Mouse (Mus musculus): ENCODE results near the gene Gja4. TPM values are rescaled to one million over a fixed set of nuclear protein-coding genes. Genes with fewer than 3 reads are reported as not detected.

Gene Gja4
- total and polyA plus RNA-seq, 2 experiments from 2014 or later, result 21.9 to 24.8 TPM

DNA sequence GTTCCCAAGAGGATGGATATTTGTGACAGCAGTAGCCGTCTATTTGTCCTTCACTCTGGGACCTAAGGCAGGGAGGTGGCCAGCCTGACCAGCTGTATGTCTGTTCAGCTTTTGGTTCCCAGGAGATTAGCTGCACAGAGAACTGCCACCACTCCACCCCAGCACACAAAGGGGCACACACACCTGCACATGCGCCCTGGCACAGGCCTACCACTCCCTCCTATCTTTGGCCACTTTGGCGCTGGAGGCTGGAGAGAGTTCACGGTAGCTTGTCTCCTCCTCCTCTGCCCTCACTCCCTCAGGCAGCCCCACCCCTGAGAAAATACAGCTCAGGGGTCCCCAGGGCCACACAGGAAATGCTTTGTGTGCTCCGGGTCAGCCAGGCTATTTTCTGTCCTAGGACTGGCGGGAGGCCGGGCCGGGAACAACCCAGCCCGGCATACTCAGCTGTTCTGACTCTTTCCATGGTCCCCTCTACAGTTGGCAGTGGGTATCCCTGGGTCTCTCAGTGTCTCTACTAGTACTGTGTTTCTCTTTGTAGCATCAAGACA, 35.3 kb downstream of the Gja4 start:
- H3K9me3 ChIP-seq (ENCODE audit: low read length), result no peaks in the 10 kb centered on the region
- 65% methylated on average over 9 of the region's 9 CpGs for WGBS
- no peaks in the 10 kb centered on the region for H3K36me3 ChIP-seq (ENCODE audit: insufficient read depth, low read length)
- H3K4me1 ChIP-seq (ENCODE audit: insufficient read depth, low read length), result no peaks in the 10 kb centered on the region
- H3K4me2 ChIP-seq (ENCODE audit: low read depth, low read length, poor library complexity, severe bottlenecking), result no peak overlapping the region
- no peak overlapping the region for H3K9ac ChIP-seq (replicated peaks; ENCODE audit: low read length, poor library complexity, severe bottlenecking)
- no peaks in the 10 kb centered on the region for H3K27me3 ChIP-seq (ENCODE audit: insufficient read depth, low read length)
- no peak for TF ChIP-seq CTCF (IDR thresholded peaks at IDR 0.05)
- H3K4me3 ChIP-seq (ENCODE audit: low read depth, low read length), result no peak overlapping the region
- ATAC-seq (ENCODE audit: low FRiP score) (no peak), DNase-seq (ENCODE audit: low spot score) (no peak)
- H3K27ac ChIP-seq (ENCODE audit: low read depth, low read length), result no peak overlapping the region

DNA sequence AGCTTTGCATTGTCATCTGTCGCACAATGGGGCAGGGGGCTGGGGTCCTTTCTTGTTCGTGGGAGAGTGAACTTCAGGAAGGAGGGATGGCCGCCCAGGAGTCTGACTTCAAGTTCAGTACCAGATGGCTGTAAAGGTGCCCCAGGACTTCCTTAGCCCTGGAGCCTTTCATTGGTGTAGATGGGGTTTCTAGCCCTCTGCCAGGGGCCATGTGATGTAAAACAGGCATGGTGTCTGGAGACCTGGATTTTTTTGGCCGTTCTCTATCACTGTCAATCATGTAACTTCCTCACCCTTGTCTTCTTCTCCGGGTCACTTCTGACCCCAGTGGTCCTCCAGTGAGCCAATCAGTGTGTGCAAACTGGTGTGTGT, 49.7 kb downstream of the Gja4 start:
- H3K4me3 ChIP-seq (ENCODE audit: low read depth, low read length), result no peak overlapping the region
- no peaks in the 10 kb centered on the region for H3K36me3 ChIP-seq (ENCODE audit: insufficient read depth, low read length)

DNA sequence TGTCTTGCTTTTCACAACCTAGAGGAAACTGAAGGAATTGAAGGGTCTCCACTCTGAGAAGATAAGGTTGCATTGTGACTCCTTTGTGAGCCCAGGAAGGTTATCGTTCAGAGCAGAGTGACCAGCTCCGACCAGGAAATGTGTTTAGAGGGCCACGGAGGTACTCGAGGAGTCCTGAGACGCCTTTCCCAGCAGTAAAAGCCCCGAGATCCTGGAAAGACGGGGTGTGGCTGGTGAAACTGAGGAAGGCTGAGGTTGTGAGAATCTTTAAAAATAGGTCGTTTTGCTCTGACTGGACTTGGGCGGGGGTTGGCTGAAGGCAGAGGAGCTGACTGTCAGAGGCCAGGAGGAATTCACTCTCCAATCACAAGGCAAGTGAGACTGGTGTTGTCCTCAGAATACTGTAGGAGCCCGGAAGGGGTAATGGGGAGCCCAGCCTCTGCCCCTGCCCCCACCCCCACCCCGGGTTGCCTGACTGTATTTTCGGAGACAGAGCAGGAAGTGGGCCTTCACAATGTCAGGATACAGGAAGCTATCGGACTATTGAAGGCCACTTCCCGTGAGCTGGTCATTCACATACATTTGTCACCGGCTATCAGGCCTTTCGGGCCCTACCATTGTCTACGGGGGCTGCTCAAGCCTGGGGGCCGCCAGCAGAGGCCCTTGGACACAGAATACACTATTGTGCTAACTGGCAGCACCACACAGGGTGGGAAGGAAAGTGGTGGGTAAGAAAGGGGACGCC, 50.2 kb downstream of the Gja4 start:
- no peak overlapping the region for H3K4me2 ChIP-seq (ENCODE audit: low read depth, low read length, poor library complexity, severe bottlenecking)
- no peaks in the 10 kb centered on the region for H3K27me3 ChIP-seq (ENCODE audit: insufficient read depth, low read length)
- no peak overlapping the region for H3K9ac ChIP-seq (replicated peaks; ENCODE audit: low read length, poor library complexity, severe bottlenecking)
- H3K36me3 ChIP-seq (ENCODE audit: insufficient read depth, low read length), result no peaks in the 10 kb centered on the region
- TF ChIP-seq CTCF (IDR thresholded peaks at IDR 0.05), result no peak
- H3K4me3 ChIP-seq (ENCODE audit: low read depth, low read length), result no peak overlapping the region
- ATAC-seq (ENCODE audit: low FRiP score), result no peak
- DNase-seq (ENCODE audit: low spot score), result no peak
- no peak overlapping the region for H3K27ac ChIP-seq (ENCODE audit: low read depth, low read length)
- H3K9me3 ChIP-seq (ENCODE audit: low read length), result no peaks in the 10 kb centered on the region
- WGBS, result 64% methylated on average over 19 of the region's 19 CpGs
- H3K4me1 ChIP-seq (ENCODE audit: insufficient read depth, low read length), result no peaks in the 10 kb centered on the region

More for the DNA sequence above, 49.7 kb downstream of the Gja4 start:
- WGBS, result 50% methylated on average over 5 of the region's 5 CpGs
- no peak overlapping the region for H3K4me2 ChIP-seq (ENCODE audit: low read depth, low read length, poor library complexity, severe bottlenecking)
- no peak for DNase-seq (ENCODE audit: low spot score)
- no peak overlapping the region for H3K27ac ChIP-seq (ENCODE audit: low read depth, low read length)
- no peak overlapping the region for H3K9ac ChIP-seq (replicated peaks; ENCODE audit: low read length, poor library complexity, severe bottlenecking)
- TF ChIP-seq CTCF (IDR thresholded peaks at IDR 0.05), result no peak
- H3K4me1 ChIP-seq (ENCODE audit: insufficient read depth, low read length), result no peaks in the 10 kb centered on the region
- ATAC-seq (ENCODE audit: low FRiP score), result no peak
- H3K9me3 ChIP-seq (ENCODE audit: low read length), result no peaks in the 10 kb centered on the region
- H3K27me3 ChIP-seq (ENCODE audit: insufficient read depth, low read length), result no peaks in the 10 kb centered on the region

DNA sequence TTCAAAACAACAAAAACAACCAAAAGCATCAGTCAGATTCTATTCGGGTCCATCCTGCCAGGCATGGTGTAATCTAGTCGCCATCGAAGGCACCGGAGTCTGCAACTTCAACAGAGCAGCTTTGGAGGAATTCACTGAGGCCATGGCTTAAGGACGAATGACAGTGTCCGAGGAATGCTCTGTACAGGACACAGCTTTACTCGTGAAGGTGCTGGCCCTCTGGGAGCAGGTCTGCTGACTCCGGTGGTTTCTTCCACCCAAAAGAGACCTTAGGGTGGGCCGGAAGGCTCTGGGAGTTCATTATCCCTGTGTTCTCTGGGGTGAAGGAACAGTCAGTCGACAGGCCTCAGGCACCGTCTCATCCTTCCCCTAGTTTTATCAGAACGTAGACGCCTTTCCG, 52.2 kb downstream of the Gja4 start:
- H3K9me3 ChIP-seq (ENCODE audit: low read length), result no peaks in the 10 kb centered on the region
- H3K4me1 ChIP-seq (ENCODE audit: insufficient read depth, low read length), result no peaks in the 10 kb centered on the region
- no peak overlapping the region for H3K27ac ChIP-seq (ENCODE audit: low read depth, low read length)
- DNase-seq (ENCODE audit: low spot score) (no peak), ATAC-seq (ENCODE audit: low FRiP score) (no peak)
- no peak overlapping the region for H3K4me2 ChIP-seq (ENCODE audit: low read depth, low read length, poor library complexity, severe bottlenecking)
- no peaks in the 10 kb centered on the region for H3K36me3 ChIP-seq (ENCODE audit: insufficient read depth, low read length)
- no peak overlapping the region for H3K9ac ChIP-seq (replicated peaks; ENCODE audit: low read length, poor library complexity, severe bottlenecking)
- H3K4me3 ChIP-seq (ENCODE audit: low read depth, low read length), result no peak overlapping the region
- 0 out of 2 replicates have a peak, but pooled peaks cover 3% of the 10 kb centered on the region for H3K27me3 ChIP-seq (ENCODE audit: insufficient read depth, low read length)
- 87% methylated on average over 14 of the region's 14 CpGs for WGBS
- TF ChIP-seq CTCF (IDR thresholded peaks at IDR 0.05), result no peak

Other genes with a start within 250 kb of the Gja4 start
- gene Zmym6, start 236.7 kb downstream of the Gja4 start, total RNA-seq (2014; rRNA removed), result 41.1 and 44.3 TPM in 2 replicates
- gene Zmym6, start 236.7 kb downstream of the Gja4 start, polyA plus RNA-seq (2015; fragmentation: Nextera tagmentation; extraction: Ambion mirVana), result 24.6 and 28.2 TPM in 2 replicates
- 2.4 and 5.4 TPM in 2 replicates for gene Tmem35b, start 190.3 kb downstream of the Gja4 start, total RNA-seq (2014; rRNA removed)
- 12.8 and 14.0 TPM in 2 replicates for gene Tmem35b, start 190.3 kb downstream of the Gja4 start, polyA plus RNA-seq (2015; fragmentation: Nextera tagmentation; extraction: Ambion mirVana)
- gene Dlgap3, start 144.8 kb downstream of the Gja4 start, total RNA-seq (2014; rRNA removed), result 131 and 156 TPM in 2 replicates
- gene Dlgap3, start 144.8 kb downstream of the Gja4 start, polyA plus RNA-seq (2015; fragmentation: Nextera tagmentation; extraction: Ambion mirVana), result 34.5 and 34.8 TPM in 2 replicates
- gene Smim12, start 70.3 kb downstream of the Gja4 start, total RNA-seq (2014; rRNA removed), result 26.3 and 38.3 TPM in 2 replicates
- gene Smim12, start 70.3 kb downstream of the Gja4 start, polyA plus RNA-seq (2015; fragmentation: Nextera tagmentation; extraction: Ambion mirVana), result 50.7 and 56.6 TPM in 2 replicates
- gene Gjb3, start 16.8 kb upstream of the Gja4 start, total RNA-seq (2014; rRNA removed), result 1.0 and 1.8 TPM in 2 replicates
- gene Gjb3, start 16.8 kb upstream of the Gja4 start, polyA plus RNA-seq (2015; fragmentation: Nextera tagmentation; extraction: Ambion mirVana), result 0.83 and 0.85 TPM in 2 replicates
- gene Gjb4, start 40.0 kb upstream of the Gja4 start, total RNA-seq (2014; rRNA removed), result not detected in 2 replicates
- not detected in 2 replicates for gene Gjb4, start 40.0 kb upstream of the Gja4 start, polyA plus RNA-seq (2015; fragmentation: Nextera tagmentation; extraction: Ambion mirVana)
- gene Gjb5, start 44.1 kb upstream of the Gja4 start, total RNA-seq (2014; rRNA removed), result 0.33 and 0.49 TPM in 2 replicates
- gene Gjb5, start 44.1 kb upstream of the Gja4 start, polyA plus RNA-seq (2015; fragmentation: Nextera tagmentation; extraction: Ambion mirVana), result 0.18 and 0.35 TPM in 2 replicates

All from midbrain, postnatal 0 days (tissue).